Mouse (Mus musculus) B cell, adult 62 days (primary cell): ENCODE measurements around the gene Gm10377. TPM values are rescaled to one million over a fixed set of nuclear protein-coding genes. Genes with fewer than 3 reads are reported as not detected.

Experiments used
- total RNA-seq: library from RNA; stranded (reverse); gene quantifications from 4 replicates; pipeline ENCODE4 v1.2.4, GENCODE M21; 2023

The Gm10377 gene
- total RNA-seq, result not detected in 4 replicates

DNA sequence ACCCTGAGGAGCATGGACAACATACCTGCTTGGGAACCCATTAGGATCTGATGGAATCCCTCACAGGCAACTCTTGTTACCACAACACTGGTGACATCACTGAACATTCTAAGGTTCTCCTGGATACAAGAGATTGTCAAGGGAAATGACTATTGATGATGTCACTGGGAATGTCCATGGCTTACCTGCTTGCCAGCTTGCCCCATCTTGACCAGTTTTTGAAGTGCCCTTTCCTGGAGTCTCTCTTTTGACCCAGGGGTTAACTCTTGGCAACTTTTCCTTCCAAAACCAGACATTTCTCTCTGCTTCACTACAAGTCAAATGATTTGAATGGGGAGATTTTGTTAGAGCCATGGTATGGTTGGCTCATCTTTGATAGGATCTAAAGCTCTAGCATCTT is at the start of gene Gm10377:
Gene Gm10377, minus strand, starts transcription at position 101 of the 400 bp plus-strand sequence.

DNA sequence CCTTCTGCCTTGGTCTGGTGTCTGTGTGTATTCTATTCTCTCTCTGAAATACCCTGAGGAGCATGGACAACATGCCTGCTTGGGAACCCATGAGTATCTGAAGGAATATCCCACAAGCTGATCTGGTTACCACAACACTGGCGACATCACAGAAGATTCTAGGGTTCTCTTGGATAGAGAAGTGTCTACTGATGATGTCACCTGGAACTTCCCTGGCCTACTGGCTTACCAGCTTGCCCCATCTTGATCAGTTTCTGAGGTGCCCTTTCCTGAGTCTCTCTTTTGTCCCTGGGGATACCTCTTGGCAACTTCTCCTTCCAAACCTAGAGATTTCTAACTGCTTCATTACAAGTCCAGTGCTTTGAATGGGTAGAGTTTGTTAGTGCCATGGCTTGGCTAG is 29.1 kb downstream of the Gm10377 start, which contains the start of gene Gm3015:
Gene Gm3015, minus strand, starts transcription at position 101 of the 400 bp plus-strand sequence.

Other genes starting within 250 kb of the Gm10377 start
- not detected in 4 replicates for gene Gm17124, start 198.1 kb downstream of the Gm10377 start, total RNA-seq
- gene Gm3633, start 156.1 kb downstream of the Gm10377 start, total RNA-seq, result not detected in 4 replicates
- gene Gm10378, start 142.0 kb downstream of the Gm10377 start, total RNA-seq, result not detected in 4 replicates
- not detected in 4 replicates for gene Gm3015, start 29.2 kb downstream of the Gm10377 start, total RNA-seq
- gene Gm21977, start 55.5 kb upstream of the Gm10377 start, total RNA-seq, result not detected in 4 replicates
- not detected in 4 replicates for gene Gm8082, start 195.6 kb upstream of the Gm10377 start, total RNA-seq
- gene Gm10376, start 217.6 kb upstream of the Gm10377 start, total RNA-seq, result not detected in 4 replicates